Mouse (Mus musculus) testis, adult 2 months (tissue): Measurements from ENCODE around the gene Wdpcp.

Experiments
- CTCF ChIP-seq: fragments of 200-500 bp; IDR thresholded peaks from 2 replicates; pipeline ENCODE4 v1.5.1; 2012; ENCODE audit warnings: low read depth, mild to moderate bottlenecking, inconsistent platforms, low read length, moderate library complexity; ENCODE audit not compliant: control insufficient read depth, insufficient read depth, insufficient replicate concordance
- POLR2A ChIP-seq: fragments of 200-500 bp; IDR thresholded peaks from 2 replicates; pipeline ENCODE4 v1.6.1; 2012; ENCODE audit warnings: low read depth, mild to moderate bottlenecking, inconsistent platforms, low read length, moderate library complexity; ENCODE audit not compliant: control insufficient read depth

- TF ChIP-seq CTCF (no peak), POLR2A (no peak)
These were observed 12.3 kb upstream of the Wdpcp start for GRCm38 (mm10) chr11:21559727-21560126.
